Mouse (Mus musculus) lung, adult 2 months (tissue): ENCODE data around the gene Zfp683.

Experiments
- CTCF ChIP-seq: fragments of 200-500 bp; IDR thresholded peaks from 2 replicates; pipeline ENCODE4 v1.5.1; 2011; ENCODE audit warnings: mild to moderate bottlenecking, low read length, control low read depth; ENCODE audit not compliant: insufficient read depth
- POLR2A ChIP-seq: fragments of 200-500 bp; IDR thresholded peaks from 2 replicates; pipeline ENCODE4 v1.6.1; 2011; ENCODE audit warnings: low read depth, mild to moderate bottlenecking, control low read depth, low read length, borderline replicate concordance; ENCODE audit errors: extremely low read depth

GRCm38 (mm10) chr4:134067383-134067782 is 13.7 kb downstream of the Zfp683 start:
- TF ChIP-seq POLR2A (no peak), CTCF (no peak)
